Mouse (Mus musculus): Measurements from ENCODE around the gene Cbx3.

Cbx3 gene

GRCm38 (mm10) chr6:51524321-51524931 is 54.3 kb downstream of the Cbx3 start:
- no peak for DNase-seq (ENCODE audit: low read depth)

- no peak for DNase-seq (ENCODE audit: low read depth)
These were observed 54.8 kb downstream of the Cbx3 start for GRCm38 (mm10) chr6:51525001-51525400.

- no peak for DNase-seq (ENCODE audit: low read depth)
These were observed 59.3 kb downstream of the Cbx3 start for GRCm38 (mm10) chr6:51529457-51529856.

All from c-Kit-positive CD71-negative TER-119-negative erythroid progenitor cells, embryonic 14.5 days (primary cell).